Mouse (Mus musculus) layer of hippocampus, adult 6 months (tissue): ENCODE measurements around the gene Ankrd34c. TPM values are rescaled to one million over a fixed set of nuclear protein-coding genes. Genes with fewer than 3 reads are reported as not detected.

Source experiments
- long read RNA-seq, 2 experiments: library from polyadenylated mRNA; unstranded; transcript quantifications; one replicate each; pipeline ENCODE4 v2.0.0; 2019 to 2020
- polyA plus RNA-seq: library from polyadenylated mRNA; unstranded; fragments of <200 nt; fragmentation: Nextera tagmentation; gene quantifications from 2 replicates; pipeline ENCODE4 v1.2.3, GENCODE M21; 2021

The Ankrd34c gene
- polyA plus RNA-seq = 1.4 and 1.5 TPM in 2 replicates
- long read RNA-seq, experiment 1, full-length matches to known transcripts = 1 of 2 reads
- long read RNA-seq, experiment 1, partial matches to known transcripts = 0 of 2 reads
- long read RNA-seq, experiment 1, other reads (novel, unspliced or antisense) = 1 of 2 reads
- long read RNA-seq, experiment 2, full-length matches to known transcripts = 8 of 12 reads
- long read RNA-seq, experiment 2, partial matches to known transcripts = 0 of 12 reads
- long read RNA-seq, experiment 2, other reads (novel, unspliced or antisense) = 4 of 12 reads

GRCm38 (mm10) chr9:89738295-89738694, at the start of gene Ankrd34c:
Ankrd34c (minus strand) TSS chr9:89738475.

GRCm38 (mm10) chr9:89704265-89705196, 33.7 kb downstream of the Ankrd34c start, which contains the start of gene Tmed3:
Tmed3 (minus strand) TSS chr9:89705068.

Other genes with a start within 250 kb of the Ankrd34c start
- gene Minar1, start 115.3 kb downstream of the Ankrd34c start, polyA plus RNA-seq = 0.60 and 0.92 TPM in 2 replicates
- 77.1 and 89.3 TPM in 2 replicates for gene Tmed3, start 33.4 kb downstream of the Ankrd34c start, polyA plus RNA-seq
- 185 and 214 TPM in 2 replicates for gene Rasgrf1, start 171.4 kb upstream of the Ankrd34c start, polyA plus RNA-seq